Mouse (Mus musculus): ENCODE measurements around the gene Rab3il1. TPM values are rescaled to one million over a fixed set of nuclear protein-coding genes. Genes with fewer than 3 reads are reported as not detected.
"Not testable (repeated sequence)": the region's sequence is repeated elsewhere in the genome, so short reads cannot be mapped to it uniquely, and the experiment has no call there.

Gene Rab3il1
- polyA plus RNA-seq, 1 experiment from 2014 or later = 196 TPM

GRCm38 (mm10) chr19:9966096-9966867 is 35.2 kb upstream of the Rab3il1 start:
- H3K27ac ChIP-seq = no peak overlapping the region
- ATAC-seq (ENCODE audit: low read depth) (no peak), DNase-seq (no peak)
- no peaks in the 10 kb centered on the region for H3K36me3 ChIP-seq
- peaks cover 27% of the 10 kb centered on the region for H3K4me1 ChIP-seq (replicated peaks)
- no peaks in the 10 kb centered on the region for H3K27me3 ChIP-seq
- WGBS (ENCODE audit: insufficient replicate concordance) = 62% methylated on average over 2 of the region's 2 CpGs
- no peak overlapping the region for H3K4me2 ChIP-seq
- H3K9ac ChIP-seq = no peak overlapping the region
- H3K9me3 ChIP-seq (replicated peaks) = no peaks in the 10 kb centered on the region
- H3K4me3 ChIP-seq (replicated peaks) = no peak overlapping the region

GRCm38 (mm10) chr19:9968081-9968787 is 33.2 kb upstream of the Rab3il1 start:
- WGBS (ENCODE audit: insufficient replicate concordance) = 69% methylated on average over 10 of the region's 10 CpGs
- Histone ChIP-seq H3K36me3 (no peaks in the 10 kb centered on the region), H3K27ac (no peak overlapping the region), H3K27me3 (no peaks in the 10 kb centered on the region), H3K9ac (no peak overlapping the region), H3K4me3 (replicated peaks) (no peak overlapping the region), H3K4me1 (replicated peaks) (peaks cover 27% of the 10 kb centered on the region), H3K4me2 (no peak overlapping the region), H3K9me3 (replicated peaks) (no peaks in the 10 kb centered on the region)
- DNase-seq (no peak), ATAC-seq (ENCODE audit: low read depth) (no peak)

DNA sequence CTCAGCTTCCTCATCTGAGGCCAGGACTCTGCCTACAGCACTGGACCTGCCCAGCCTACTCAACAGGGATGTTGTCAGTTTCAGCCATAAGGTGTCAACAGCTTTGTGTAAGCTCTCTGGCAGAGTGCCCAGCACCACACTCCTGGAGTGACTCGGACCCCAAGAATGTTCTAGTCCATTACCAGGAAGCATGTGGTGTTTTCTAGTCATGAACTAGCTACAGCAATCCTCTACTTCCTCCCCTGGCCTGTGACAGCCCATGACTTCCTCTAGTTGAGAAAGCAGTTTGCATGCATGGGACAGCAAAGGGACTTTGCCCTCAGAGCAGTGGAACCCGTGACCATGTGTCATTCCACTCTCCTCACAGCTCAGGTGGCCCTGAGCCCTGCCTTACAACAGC is 26.6 kb upstream of the Rab3il1 start:
- H3K4me3 ChIP-seq (replicated peaks); H3K9me3 ChIP-seq (replicated peaks); H3K27me3 ChIP-seq; H3K36me3 ChIP-seq; ATAC-seq (ENCODE audit: low read depth); H3K4me2 ChIP-seq; DNase-seq; H3K9ac ChIP-seq: not testable (repeated sequence)
- Histone ChIP-seq H3K4me1 (replicated peaks) (peaks cover 54% of the 10 kb centered on the region), H3K27ac (peak overlapping the region; percentile 18; the same call in 1 of the 2 replicates)
- 28% methylated on average over 2 of the region's 2 CpGs for WGBS (ENCODE audit: insufficient replicate concordance)

- H3K4me1 ChIP-seq (replicated peaks) = peaks cover 75% of the 10 kb centered on the region
- WGBS (ENCODE audit: insufficient replicate concordance) = 72% methylated on average over 10 of the region's 10 CpGs
- no peaks in the 10 kb centered on the region for H3K36me3 ChIP-seq
- DNase-seq (peak; percentile 41), ATAC-seq (ENCODE audit: low read depth) (no peak)
- no peak overlapping the region for H3K9ac ChIP-seq
- H3K27me3 ChIP-seq = no peaks in the 10 kb centered on the region
- H3K9me3 ChIP-seq (replicated peaks) = no peaks in the 10 kb centered on the region
- H3K27ac ChIP-seq = peak overlapping the region; percentile 62
- no peak overlapping the region for H3K4me2 ChIP-seq
- no peak overlapping the region for H3K4me3 ChIP-seq (replicated peaks)
Measured at GRCm38 (mm10) chr19:9977085-9977484, 24.4 kb upstream of the Rab3il1 start.

- ATAC-seq (ENCODE audit: low read depth) = peak; percentile 52
- Histone ChIP-seq H3K9me3 (replicated peaks) (no peaks in the 10 kb centered on the region), H3K27me3 (no peaks in the 10 kb centered on the region), H3K4me1 (replicated peaks) (peaks cover 75% of the 10 kb centered on the region), H3K27ac (peak overlapping the region; percentile 97), H3K4me3 (replicated peaks) (peak overlapping the region; percentile 21), H3K36me3 (peaks cover 1% of the 10 kb centered on the region), H3K9ac (peak overlapping the region; percentile 60), H3K4me2 (peak overlapping the region; percentile 53)
- 10% methylated on average over 5 of the region's 5 CpGs for WGBS (ENCODE audit: insufficient replicate concordance)
- peak; percentile 87 for DNase-seq
Measured at GRCm38 (mm10) chr19:9978431-9978951, 23.0 kb upstream of the Rab3il1 start.

DNA sequence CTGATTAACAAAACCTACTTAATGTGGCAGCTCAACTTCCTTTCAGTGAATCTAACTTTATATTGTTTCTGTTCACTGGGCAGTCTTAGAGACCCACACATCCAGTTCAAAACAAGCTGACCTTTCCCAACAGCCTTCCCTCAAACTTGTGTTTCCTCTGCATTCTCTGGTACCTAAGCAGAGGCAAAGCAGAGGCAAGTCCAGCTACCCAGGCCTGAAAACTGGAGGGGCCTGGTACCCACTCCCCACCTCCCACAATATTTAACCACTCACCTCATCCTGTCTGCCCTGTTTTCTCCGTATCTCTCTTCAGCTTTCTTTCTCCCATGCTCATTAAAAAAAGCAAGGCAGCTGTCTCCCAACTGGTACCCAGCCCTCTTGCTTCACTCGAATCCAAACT is 22.3 kb upstream of the Rab3il1 start:
- DNase-seq (no peak), ATAC-seq (ENCODE audit: low read depth) (no peak)
- Histone ChIP-seq H3K4me1 (replicated peaks) (peaks cover 81% of the 10 kb centered on the region), H3K36me3 (peaks cover 8% of the 10 kb centered on the region), H3K4me2 (peak overlapping the region; percentile 53), H3K27ac (peak overlapping the region; percentile 97), H3K9me3 (replicated peaks) (no peaks in the 10 kb centered on the region), H3K27me3 (no peaks in the 10 kb centered on the region), H3K4me3 (replicated peaks) (no peak overlapping the region), H3K9ac (peak overlapping the region; percentile 60)
- 76% methylated on average over 2 of the region's 2 CpGs for WGBS (ENCODE audit: insufficient replicate concordance)

DNA sequence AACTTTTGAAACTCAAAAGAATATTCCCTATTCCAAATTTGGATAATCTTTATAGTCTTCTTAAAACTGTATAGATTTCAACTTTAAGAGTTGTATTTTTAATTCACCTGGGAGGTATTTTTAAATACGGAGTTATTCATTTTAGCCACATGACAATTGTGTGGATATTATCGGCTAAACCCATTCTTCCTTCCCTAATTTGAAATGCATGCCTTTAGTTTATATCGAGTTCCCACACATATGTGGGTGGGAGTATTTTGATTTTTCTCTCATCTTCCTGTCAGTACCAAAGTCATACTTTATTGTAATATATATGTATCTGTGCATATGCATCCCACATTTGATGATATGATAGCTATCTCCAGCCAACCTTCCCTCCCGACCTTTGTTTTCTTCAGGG is 21.2 kb upstream of the Rab3il1 start, which contains the start of gene Fth1:
Gene Fth1, plus strand, starts transcription at position 341 of the 400 bp plus-strand sequence.
- 71% methylated on average over 4 of the region's 4 CpGs for WGBS (ENCODE audit: insufficient replicate concordance)
- Histone ChIP-seq H3K27me3 (no peaks in the 10 kb centered on the region), H3K4me3 (replicated peaks) (peak within 1 kb of the TSS; percentile 88), H3K27ac (peak within 1 kb of the TSS; percentile 97), H3K36me3 (peaks cover 19% of the 10 kb centered on the region), H3K9ac (peak within 1 kb of the TSS; percentile 84), H3K4me2 (peak within 1 kb of the TSS; percentile 80), H3K4me1 (replicated peaks) (peaks cover 84% of the 10 kb centered on the region), H3K9me3 (replicated peaks) (no peaks in the 10 kb centered on the region)
- ATAC-seq (ENCODE audit: low read depth) (no peak), DNase-seq (no peak)

- Histone ChIP-seq H3K27me3 (no peaks in the 10 kb centered on the region), H3K36me3 (peaks cover 32% of the 10 kb centered on the region), H3K27ac (peak overlapping the region; percentile 97), H3K4me2 (peak overlapping the region; percentile 80), H3K9me3 (replicated peaks) (no peaks in the 10 kb centered on the region), H3K9ac (peak overlapping the region; percentile 84), H3K4me1 (replicated peaks) (peaks cover 84% of the 10 kb centered on the region), H3K4me3 (replicated peaks) (peak overlapping the region; percentile 88)
- DNase-seq (no peak), ATAC-seq (ENCODE audit: low read depth) (no peak)
- 51% methylated on average over 4 of the region's 4 CpGs for WGBS (ENCODE audit: insufficient replicate concordance)
Measured at GRCm38 (mm10) chr19:9981621-9982020, 19.8 kb upstream of the Rab3il1 start.

DNA sequence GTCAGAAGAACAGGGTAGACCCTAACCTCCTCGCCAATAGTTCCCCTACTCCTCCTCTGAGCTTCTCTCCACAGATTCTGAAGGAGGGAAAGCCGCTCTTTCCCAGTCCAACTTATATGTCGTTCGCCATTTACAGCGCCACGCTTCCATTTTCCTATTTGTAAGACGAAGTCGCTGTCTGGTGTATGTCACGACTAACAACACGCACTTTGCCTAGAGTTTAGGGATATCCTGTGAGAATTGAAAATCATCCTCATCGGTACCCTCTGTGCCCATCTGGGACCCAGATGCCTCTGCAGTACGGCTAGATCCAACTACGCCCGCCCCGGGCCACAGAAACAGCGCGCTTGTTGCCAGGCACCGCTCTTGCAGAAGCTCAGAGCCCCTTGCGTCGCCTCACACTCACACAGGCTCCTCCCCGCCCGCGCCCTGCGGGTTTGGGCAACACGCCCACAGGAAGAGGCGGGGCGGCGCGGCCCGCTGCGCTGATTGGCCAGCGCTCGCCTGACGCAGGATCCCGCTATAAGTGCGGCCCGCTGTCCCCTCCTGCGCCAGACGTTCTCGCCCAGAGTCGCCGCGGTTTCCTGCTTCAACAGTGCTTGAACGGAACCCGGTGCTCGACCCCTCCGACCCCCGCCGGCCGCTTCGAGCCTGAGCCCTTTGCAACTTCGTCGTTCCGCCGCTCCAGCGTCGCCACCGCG is 19.2 kb upstream of the Rab3il1 start:
- peak; percentile 98 for DNase-seq
- Histone ChIP-seq H3K4me1 (replicated peaks) (peaks cover 84% of the 10 kb centered on the region), H3K4me2 (peak overlapping the region; percentile 80), H3K9ac (peak overlapping the region; percentile 96), H3K4me3 (replicated peaks) (peak overlapping the region; percentile 88), H3K9me3 (replicated peaks) (no peaks in the 10 kb centered on the region), H3K27ac (peak overlapping the region; percentile 99), H3K27me3 (no peaks in the 10 kb centered on the region), H3K36me3 (peaks cover 34% of the 10 kb centered on the region)
- 1% methylated on average over 59 of the region's 59 CpGs for WGBS (ENCODE audit: insufficient replicate concordance)
- peak; percentile 88 for ATAC-seq (ENCODE audit: low read depth)

- Histone ChIP-seq H3K27me3 (no peaks in the 10 kb centered on the region), H3K36me3 (peaks cover 34% of the 10 kb centered on the region), H3K4me2 (peak overlapping the region; percentile 76), H3K4me1 (replicated peaks) (peaks cover 84% of the 10 kb centered on the region), H3K9ac (peak overlapping the region; percentile 96), H3K4me3 (replicated peaks) (peak overlapping the region; percentile 88), H3K27ac (peak overlapping the region; percentile 99), H3K9me3 (replicated peaks) (no peaks in the 10 kb centered on the region)
- DNase-seq = peak; percentile 86
- ATAC-seq (ENCODE audit: low read depth) = peak; percentile 80
- under 1% methylated on average over 31 of the region's 31 CpGs for WGBS (ENCODE audit: insufficient replicate concordance)
Measured at GRCm38 (mm10) chr19:9982852-9983542, 18.5 kb upstream of the Rab3il1 start.
